Mouse (Mus musculus) B cell, adult 67 days (primary cell): Measurements from ENCODE around the gene Cks2. TPM values are rescaled to one million over a fixed set of nuclear protein-coding genes. Genes with fewer than 3 reads are reported as not detected.

Source experiments
- total RNA-seq, 2 experiments: library from RNA; stranded (reverse); gene quantifications; 4 replicates each; pipeline ENCODE4 v1.2.4; 2023

The Cks2 gene
- 10 to 100 TPM; 28.2 to 31.2 TPM for total RNA-seq

DNA sequence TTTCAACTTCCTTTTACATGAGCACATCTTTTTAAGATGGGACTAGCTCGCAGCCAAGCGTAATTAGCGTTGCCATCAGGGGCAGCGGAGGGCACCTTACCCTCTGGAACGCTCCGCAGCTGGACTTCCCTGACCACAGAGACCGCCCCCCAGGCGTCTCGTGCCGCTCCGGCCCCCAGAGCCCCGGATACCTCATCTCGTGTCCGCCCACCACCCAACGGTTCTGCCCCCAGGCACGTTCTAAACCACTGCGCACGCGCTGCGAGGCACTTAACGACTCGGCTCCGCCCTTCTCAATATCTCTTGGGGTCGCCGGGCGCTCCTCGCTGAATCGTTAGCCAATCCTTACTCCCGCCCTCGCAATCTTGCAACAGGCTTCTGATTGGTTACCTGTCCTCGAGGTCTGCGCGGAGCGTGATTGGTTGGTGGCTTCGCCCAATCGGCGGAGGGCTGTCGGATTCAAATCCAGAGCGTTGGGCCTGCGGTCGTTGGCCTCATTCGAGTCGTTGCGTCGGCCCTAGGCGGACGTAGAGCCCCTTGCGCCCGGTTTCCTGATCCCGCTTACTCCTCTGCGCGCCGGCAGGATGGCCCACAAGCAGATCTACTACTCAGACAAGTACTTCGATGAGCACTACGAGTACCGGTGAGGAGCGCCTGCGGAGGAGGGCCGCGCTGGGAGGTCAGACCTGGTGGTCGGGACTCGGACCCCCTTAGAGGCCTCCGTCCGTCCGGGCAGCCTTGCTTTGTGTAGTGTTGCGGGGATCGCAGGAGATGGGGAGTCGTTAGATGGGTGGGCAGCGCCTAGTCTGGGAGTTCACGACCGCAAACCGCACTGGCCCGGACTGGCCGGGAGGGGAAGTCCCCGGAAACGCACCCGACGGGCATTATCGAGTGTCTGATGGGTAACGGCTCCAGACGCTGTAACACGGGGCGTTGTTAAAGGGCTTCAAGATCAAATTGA, at the start of gene Cks2:
TSS of gene Cks2 (plus strand) at position 404 of the 961 bp plus-strand sequence.

DNA sequence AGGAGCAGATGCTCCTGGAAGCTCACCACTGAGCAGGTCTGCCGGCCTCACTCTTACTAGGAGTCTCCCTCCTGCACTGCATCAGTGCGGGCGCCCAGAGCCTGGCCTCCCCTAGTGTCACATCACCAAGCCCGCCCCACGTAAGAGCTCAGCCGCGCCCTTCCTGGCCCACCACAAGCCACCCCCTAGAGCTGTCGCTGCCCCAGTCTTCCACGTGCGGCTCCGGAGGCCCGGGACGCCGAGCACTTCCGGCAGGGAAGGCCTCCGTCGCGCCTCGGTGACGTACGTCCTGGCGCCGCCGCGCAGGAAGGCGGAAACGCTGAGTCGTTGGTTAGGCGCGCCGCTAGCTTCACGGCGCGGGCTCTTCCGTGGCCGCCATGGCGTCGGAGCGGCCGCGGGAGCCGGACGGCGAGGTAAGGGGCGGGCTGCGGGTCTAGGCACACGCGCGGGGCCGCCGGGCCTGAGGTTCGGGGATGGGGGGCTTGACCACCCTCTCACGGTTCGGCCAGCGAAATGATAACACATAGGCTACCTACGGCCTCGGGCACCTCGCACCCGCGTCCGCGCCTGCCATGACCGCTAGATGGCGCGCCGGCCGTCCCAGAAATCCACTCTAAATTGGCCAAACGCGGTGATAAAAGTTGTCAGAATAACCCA, 6.5 kb downstream of the Cks2 start, which contains the start of gene Secisbp2:
TSS of gene Secisbp2 (plus strand) at position 290 of the 657 bp plus-strand sequence.

Other genes starting within 250 kb of the Cks2 start
- 10 to 100 TPM; 83.2 to 87.8 TPM for gene S1pr3, start 236.6 kb upstream of the Cks2 start, total RNA-seq
- not detected for gene Shc3, start 75.8 kb upstream of the Cks2 start, total RNA-seq
- gene Secisbp2, start 6.5 kb downstream of the Cks2 start, total RNA-seq: 10 to 100 TPM; 67.5 to 68.1 TPM
- gene Sema4d, start 148.5 kb downstream of the Cks2 start, total RNA-seq: 100 to 1,000 TPM; 220 to 243 TPM
- gene Gadd45g, start 201.4 kb downstream of the Cks2 start, total RNA-seq: 10 to 100 TPM; 23.7 to 50.6 TPM